Mouse (Mus musculus): ENCODE measurements around the gene Cpt2.

DNA sequence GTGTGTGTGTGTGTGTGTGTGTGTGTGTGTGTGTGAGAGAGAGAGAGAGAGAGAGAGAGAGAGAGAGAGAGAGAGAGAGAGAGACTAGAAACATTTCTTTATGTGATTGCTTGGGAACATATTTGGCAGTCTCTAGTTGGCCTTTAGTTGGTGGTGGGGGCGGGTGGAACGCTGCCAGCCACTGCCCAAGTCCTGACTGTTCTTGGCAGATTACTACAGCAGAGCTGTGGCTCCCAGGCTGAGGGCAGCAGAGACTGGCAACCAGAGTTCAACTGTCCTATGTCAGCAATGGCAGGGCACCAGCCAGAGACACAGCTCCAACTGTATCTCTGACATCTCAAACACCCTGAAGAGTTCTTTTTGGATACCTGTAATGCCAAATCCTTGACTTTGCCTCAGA, 20.7 kb upstream of the Cpt2 start:
- no peak for TF ChIP-seq CTCF (IDR thresholded peaks at IDR 0.05; ENCODE audit: borderline replicate concordance, insufficient read depth, low read depth, low read length)
- TF ChIP-seq POLR2A (IDR thresholded peaks at IDR 0.05; ENCODE audit: borderline replicate concordance, insufficient read depth, low read length) = no peak
